Comparison of ENCODE assay signal across 14 mouse cellular contexts in genomic region chr2:92198126-92198525, GRCm38 (mm10).
DNase-seq lines count a peak whose midpoint lies in the region; ATAC-seq and TF ChIP-seq lines count a peak whose summit lies in the region.
"Had no signal": no experiment of that assay in that cellular context is flagged by ENCODE, and none has a peak within 500 bp of the region (broad histone marks: within the 10 kb centered on the region; RNA-seq: fewer than 3 reads in every experiment).

No protein-coding gene starts in this region.

- H3K4me3 ChIP-seq in heart, embryonic 10.5 days = no peak overlapping the region
- H3K4me3 ChIP-seq in lung, embryonic 14.5 days (ENCODE audit: low read depth, low read length) = no peak overlapping the region
- no peak overlapping the region for H3K4me3 ChIP-seq in forebrain, embryonic 16.5 days (replicated peaks; ENCODE audit: low read length)
- H3K4me3 ChIP-seq: heart, adult 2 months; intestine, embryonic 15.5 days; midbrain, embryonic 12.5 days; neural tube, embryonic 12.5 days had no signal

- no peak overlapping the region for H3K9ac ChIP-seq in lung, embryonic 14.5 days
- peak overlapping the region; percentile 4; the same call in 1 of the 2 replicates for H3K9ac ChIP-seq in forebrain, embryonic 16.5 days (replicated peaks; ENCODE audit: low read depth, low read length)
- H3K9ac ChIP-seq: intestine, embryonic 15.5 days; midbrain, embryonic 12.5 days; neural tube, embryonic 12.5 days had no signal

- TF ChIP-seq CTCF in lung, embryonic 14.5 days (IDR thresholded peaks at IDR 0.05; ENCODE audit: low read depth) = no peak

- WGBS in heart, embryonic 10.5 days = 56% methylated on average over 6 of the region's 6 CpGs
- 52% methylated on average over 6 of the region's 6 CpGs for WGBS in lung, embryonic 14.5 days
- 17% methylated on average over 6 of the region's 6 CpGs for WGBS in forebrain, embryonic 16.5 days

- DNase-seq in heart, adult 11 months = peak; percentile 87
- no peak for DNase-seq in heart, embryonic 10.5 days (ENCODE audit: low spot score)
- DNase-seq in lung, embryonic 14.5 days = peak; percentile 50
- no peak for DNase-seq in lung, adult 18-20 months
- DNase-seq in brain, adult 2 months (ENCODE audit: low read depth, low spot score) = peak; percentile 46
- no peak for DNase-seq in urinary bladder, postnatal 4 days (ENCODE audit: low spot score in 2 of 2)
- DNase-seq: cerebellum, adult 9-10 months; heart, adult 2 months; kidney, postnatal 10 days had no signal

- H3K4me2 ChIP-seq in lung, embryonic 14.5 days = no peak overlapping the region
- H3K4me2 ChIP-seq in forebrain, embryonic 16.5 days (ENCODE audit: low read length) = peak overlapping the region; percentile 45
- H3K4me2 ChIP-seq: intestine, embryonic 15.5 days; midbrain, embryonic 12.5 days; neural tube, embryonic 12.5 days had no signal

- ATAC-seq in lung, embryonic 14.5 days (ENCODE audit: insufficient read depth) = no peak
- ATAC-seq in forebrain, embryonic 16.5 days = peak; percentile 56
- no peak for ATAC-seq in activated CD4-positive, CD25-positive, alpha-beta regulatory T cell, adult 4 months
- ATAC-seq: intestine, embryonic 15.5 days had no signal

- H3K27me3 ChIP-seq in heart, embryonic 10.5 days (ENCODE audit: insufficient read depth, poor library complexity, severe bottlenecking) = no peaks in the 10 kb centered on the region
- no peaks in the 10 kb centered on the region for H3K27me3 ChIP-seq in lung, embryonic 14.5 days (ENCODE audit: insufficient read depth, low read length)
- H3K27me3 ChIP-seq in forebrain, embryonic 16.5 days (replicated peaks; ENCODE audit: control insufficient read depth, insufficient read depth, low read length) = no peaks in the 10 kb centered on the region
- H3K27me3 ChIP-seq: intestine, embryonic 15.5 days; midbrain, embryonic 12.5 days; neural tube, embryonic 12.5 days had no signal

- peaks cover 20% of the 10 kb centered on the region; the same call in 1 of the 2 replicates for H3K4me1 ChIP-seq in heart, embryonic 10.5 days
- H3K4me1 ChIP-seq in lung, embryonic 14.5 days (ENCODE audit: insufficient read depth) = no peaks in the 10 kb centered on the region
- H3K4me1 ChIP-seq in forebrain, embryonic 16.5 days (replicated peaks; ENCODE audit: control insufficient read depth, insufficient read depth, low read length) = peaks cover 21% of the 10 kb centered on the region
- H3K4me1 ChIP-seq: neural tube, embryonic 12.5 days had no signal

- no peaks in the 10 kb centered on the region for H3K36me3 ChIP-seq in heart, embryonic 10.5 days
- no peaks in the 10 kb centered on the region for H3K36me3 ChIP-seq in lung, embryonic 14.5 days (ENCODE audit: insufficient read depth)
- H3K36me3 ChIP-seq in forebrain, embryonic 16.5 days (ENCODE audit: control insufficient read depth, insufficient read depth) = no peaks in the 10 kb centered on the region
- H3K36me3 ChIP-seq: intestine, embryonic 15.5 days; midbrain, embryonic 12.5 days; neural tube, embryonic 12.5 days had no signal

- no peak overlapping the region for H3K27ac ChIP-seq in heart, embryonic 10.5 days
- H3K27ac ChIP-seq in lung, embryonic 14.5 days (ENCODE audit: low read depth) = no peak overlapping the region
- H3K27ac ChIP-seq in forebrain, embryonic 16.5 days (ENCODE audit: low read length) = peak overlapping the region; percentile 81
- H3K27ac ChIP-seq: heart, adult 2 months; intestine, embryonic 15.5 days; midbrain, embryonic 12.5 days; neural tube, embryonic 12.5 days had no signal

- no peaks in the 10 kb centered on the region for H3K9me3 ChIP-seq in heart, embryonic 10.5 days
- no peaks in the 10 kb centered on the region for H3K9me3 ChIP-seq in lung, embryonic 14.5 days (ENCODE audit: low read depth, low read length)
- H3K9me3 ChIP-seq in forebrain, embryonic 16.5 days (ENCODE audit: control insufficient read depth, low read length) = no peaks in the 10 kb centered on the region
- H3K9me3 ChIP-seq: intestine, embryonic 15.5 days; midbrain, embryonic 12.5 days; neural tube, embryonic 12.5 days had no signal

Comparison
In these comparisons a context has a peak if more than half of its experiments do, and no peak if none do; other contexts are left out.
1. DNase-seq: peak in heart, adult 11 months (single experiment), lung, embryonic 14.5 days (single experiment) and brain, adult 2 months (single experiment); none in heart, embryonic 10.5 days (single experiment), lung, adult 18-20 months (0 of 2) and urinary bladder, postnatal 4 days (0 of 2).